Mouse (Mus musculus): ENCODE results near the gene Gjb6.

DNA sequence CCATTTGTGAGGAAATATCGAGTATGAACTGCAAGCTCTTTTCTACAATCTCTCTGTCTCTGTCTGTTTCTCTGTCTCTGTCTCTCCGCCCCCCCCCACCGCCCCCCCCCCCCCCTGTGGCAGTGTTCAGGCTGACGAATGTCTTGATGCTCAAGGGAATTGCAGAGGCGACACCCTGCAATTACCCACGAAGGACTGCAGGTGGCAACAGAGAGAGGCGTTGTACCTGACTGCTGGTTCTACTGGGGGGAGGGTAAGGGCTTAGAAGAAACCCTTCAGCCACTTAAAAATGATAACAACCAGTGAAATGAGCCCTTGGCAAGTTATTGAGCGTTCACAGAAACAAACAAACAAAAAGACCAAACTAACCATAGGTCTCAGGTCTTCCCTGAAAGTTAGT, 40.4 kb downstream of the Gjb6 start:
- no peak for TF ChIP-seq POLR2A (IDR thresholded peaks at IDR 0.05; ENCODE audit: low read depth, low read length)
- peak; percentile 64; the same call in 1 of the 2 replicates for TF ChIP-seq CTCF (IDR thresholded peaks at IDR 0.05; ENCODE audit: extremely low read depth, insufficient read length, insufficient replicate concordance, low read depth, low read length)
